Mouse (Mus musculus) C2C12 (cell line): ENCODE results near the gene Rin1.

Source experiments
- CTCF ChIP-seq: IDR thresholded peaks from one replicate; pipeline ENCODE4 v1.5.1; 2011; ENCODE audit not compliant: control insufficient read depth, insufficient read depth, insufficient read length
- USF1 ChIP-seq: IDR thresholded peaks from one replicate; pipeline ENCODE4 v1.6.1; 2011; ENCODE audit warnings: low read depth, mild to moderate bottlenecking, control low read depth, moderate library complexity

- peak; percentile 39 for TF ChIP-seq CTCF
- no peak for TF ChIP-seq USF1
These were observed 6.0 kb downstream of the Rin1 start for GRCm38 (mm10) chr19:5056251-5056650.
